Mouse (Mus musculus): ENCODE results near the gene Cadm3.

DNA sequence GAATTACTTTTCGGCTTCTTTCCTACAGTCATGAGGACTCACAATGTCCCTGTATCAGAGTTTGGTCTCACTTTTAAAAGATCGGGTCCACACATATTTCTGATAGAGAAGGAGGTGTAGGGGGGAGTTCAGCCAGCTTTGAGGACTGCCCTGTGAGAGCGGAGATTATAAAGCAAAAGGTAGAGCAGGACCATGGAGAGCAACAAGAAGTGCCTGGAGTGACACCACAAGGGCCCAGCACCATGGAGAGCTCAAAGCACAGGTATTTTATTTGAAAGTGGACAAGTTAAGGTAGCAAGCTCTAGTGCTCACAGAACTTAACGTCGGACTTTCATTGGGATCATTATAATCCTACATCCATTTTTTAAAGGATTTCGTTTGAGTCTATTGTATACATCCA lies 5.8 kb downstream of the Cadm3 start:
- no peak for TF ChIP-seq POLR2A (IDR thresholded peaks at IDR 0.05; ENCODE audit: borderline replicate concordance, extremely low read depth, low read depth, low read length)
- no peak for TF ChIP-seq CTCF (IDR thresholded peaks at IDR 0.05; ENCODE audit: insufficient read depth, low read length)
